Mouse (Mus musculus): Measurements from ENCODE around the gene Ccdc80. TPM values are rescaled to one million over a fixed set of nuclear protein-coding genes. Genes with fewer than 3 reads are reported as not detected.

The Ccdc80 gene
- total RNA-seq (2017): 7.6 and 14.0 TPM in 2 replicates

- no peak for ATAC-seq (ENCODE audit: extremely low read depth, insufficient number of reproducible peaks, low FRiP score, poor library complexity, severe bottlenecking)
Measured at GRCm38 (mm10) chr16:45093137-45093731, at the start of gene Ccdc80. TSS of gene Ccdc80 (plus strand) at chr16:45093402.

- 0 out of 2 replicates have a peak, but pooled peaks have one; percentile 9 for ATAC-seq (ENCODE audit: extremely low read depth, insufficient number of reproducible peaks, low FRiP score, poor library complexity, severe bottlenecking)
Measured at GRCm38 (mm10) chr16:45044844-45045243, 48.4 kb upstream of the Ccdc80 start.

GRCm38 (mm10) chr16:45057222-45057621 is 36.0 kb upstream of the Ccdc80 start:
- no peak for ATAC-seq (ENCODE audit: extremely low read depth, insufficient number of reproducible peaks, low FRiP score, poor library complexity, severe bottlenecking)

- no peak for ATAC-seq (ENCODE audit: extremely low read depth, insufficient number of reproducible peaks, low FRiP score, poor library complexity, severe bottlenecking)
Measured at GRCm38 (mm10) chr16:45057922-45058321, 35.3 kb upstream of the Ccdc80 start.

GRCm38 (mm10) chr16:45061140-45061539 is 32.1 kb upstream of the Ccdc80 start:
- ATAC-seq (ENCODE audit: extremely low read depth, insufficient number of reproducible peaks, low FRiP score, poor library complexity, severe bottlenecking): no peak

GRCm38 (mm10) chr16:45070383-45071083 is 22.7 kb upstream of the Ccdc80 start:
- ATAC-seq (ENCODE audit: extremely low read depth, insufficient number of reproducible peaks, low FRiP score, poor library complexity, severe bottlenecking): no peak

- no peak for ATAC-seq (ENCODE audit: extremely low read depth, insufficient number of reproducible peaks, low FRiP score, poor library complexity, severe bottlenecking)
Measured at GRCm38 (mm10) chr16:45071424-45071823, 21.8 kb upstream of the Ccdc80 start.

- no peak for ATAC-seq (ENCODE audit: extremely low read depth, insufficient number of reproducible peaks, low FRiP score, poor library complexity, severe bottlenecking)
Measured at GRCm38 (mm10) chr16:45077517-45078080, 15.6 kb upstream of the Ccdc80 start.

GRCm38 (mm10) chr16:45079322-45079721 is 13.9 kb upstream of the Ccdc80 start:
- ATAC-seq (ENCODE audit: extremely low read depth, insufficient number of reproducible peaks, low FRiP score, poor library complexity, severe bottlenecking): no peak

- no peak for ATAC-seq (ENCODE audit: extremely low read depth, insufficient number of reproducible peaks, low FRiP score, poor library complexity, severe bottlenecking)
Measured at GRCm38 (mm10) chr16:45088842-45089241, 4.4 kb upstream of the Ccdc80 start.

GRCm38 (mm10) chr16:45090005-45090404 is 3.2 kb upstream of the Ccdc80 start:
- peak; percentile 93 for ATAC-seq (ENCODE audit: extremely low read depth, insufficient number of reproducible peaks, low FRiP score, poor library complexity, severe bottlenecking)

- no peak for ATAC-seq (ENCODE audit: extremely low read depth, insufficient number of reproducible peaks, low FRiP score, poor library complexity, severe bottlenecking)
Measured at GRCm38 (mm10) chr16:45094136-45094756, 1.0 kb downstream of the Ccdc80 start.

- no peak for ATAC-seq (ENCODE audit: extremely low read depth, insufficient number of reproducible peaks, low FRiP score, poor library complexity, severe bottlenecking)
Measured at GRCm38 (mm10) chr16:45095030-45095429, 1.8 kb downstream of the Ccdc80 start.

- ATAC-seq (ENCODE audit: extremely low read depth, insufficient number of reproducible peaks, low FRiP score, poor library complexity, severe bottlenecking): peak; percentile 26; the same call in 1 of the 2 replicates
Measured at GRCm38 (mm10) chr16:45095561-45096482, 2.6 kb downstream of the Ccdc80 start.

- no peak for ATAC-seq (ENCODE audit: extremely low read depth, insufficient number of reproducible peaks, low FRiP score, poor library complexity, severe bottlenecking)
Measured at GRCm38 (mm10) chr16:45097467-45097866, 4.3 kb downstream of the Ccdc80 start.

GRCm38 (mm10) chr16:45098186-45098885 is 5.1 kb downstream of the Ccdc80 start:
- ATAC-seq (ENCODE audit: extremely low read depth, insufficient number of reproducible peaks, low FRiP score, poor library complexity, severe bottlenecking): no peak

- no peak for ATAC-seq (ENCODE audit: extremely low read depth, insufficient number of reproducible peaks, low FRiP score, poor library complexity, severe bottlenecking)
Measured at GRCm38 (mm10) chr16:45098886-45099210, 5.6 kb downstream of the Ccdc80 start.

GRCm38 (mm10) chr16:45100892-45101291 is 7.7 kb downstream of the Ccdc80 start:
- ATAC-seq (ENCODE audit: extremely low read depth, insufficient number of reproducible peaks, low FRiP score, poor library complexity, severe bottlenecking): no peak

All from neutrophil, adult 5-6 weeks (primary cell).